Mouse (Mus musculus) spleen, embryonic (tissue): ENCODE measurements at regions not wholly inside any gene's neighbourhood (a gene's known extent, or its start where the extent isn't known, plus 50 kb on each side); places are given as distances from the start of the nearest gene placed in this dataset.

Experiments
- CTCF ChIA-PET: fragments of 350-600 bp; sonication (Branson Sonifier 250); formaldehyde crosslinking; loops from one replicate; lab custom pipeline; 2022; lab: Charles Lee

DNA sequence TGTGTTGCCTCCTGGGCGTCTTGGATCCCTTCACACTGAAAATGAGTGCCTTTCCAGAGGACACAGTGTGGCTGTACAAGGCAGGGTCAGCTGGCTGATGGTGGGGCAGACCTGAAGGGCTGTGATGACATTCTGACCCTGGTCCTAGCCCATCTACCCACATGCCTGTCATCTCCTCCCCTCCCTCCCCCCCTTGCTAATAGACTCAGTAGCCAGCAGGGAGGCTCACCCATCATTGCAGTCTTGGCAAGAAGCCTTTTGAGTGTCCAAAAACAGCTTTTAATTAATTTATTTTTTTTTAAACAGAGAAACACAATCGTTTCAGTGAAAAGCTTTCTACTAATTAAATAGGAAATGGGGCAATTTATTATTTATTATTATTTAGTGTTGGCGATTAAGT lies 67.0 kb upstream of the Ssx2ip start:
- CTCF ChIA-PET = interaction anchor here (0.6 to 1.1 kb wide), 3 partner anchors 9 to 103 kb away, joined by 3 to 4 read pairs (median 3); no protein-coding TSS in a partner anchor

DNA sequence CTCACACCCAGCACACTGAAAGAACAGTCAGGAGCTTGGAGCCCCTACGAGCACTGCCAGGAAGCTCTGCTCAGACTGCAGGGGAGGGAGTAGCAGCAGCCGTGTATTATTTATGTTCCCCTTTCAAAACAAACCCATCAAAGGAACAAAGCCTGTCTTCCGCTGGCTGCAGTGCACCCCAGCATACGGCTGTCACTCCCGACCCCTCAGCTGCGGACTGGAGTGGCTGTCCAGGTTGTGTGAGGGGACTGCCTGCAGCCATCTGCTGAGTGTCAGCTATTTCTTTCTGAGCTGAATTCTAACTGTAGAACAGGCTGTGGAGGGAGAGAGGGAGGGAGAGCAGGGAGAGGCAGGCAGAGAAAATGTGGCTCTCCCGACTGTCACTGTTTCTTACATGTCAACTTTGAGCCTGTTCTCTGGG lies 66.6 kb upstream of the Ssx2ip start:
- CTCF ChIA-PET = interaction anchor here (1.1 kb wide), 1 partner anchor 9 kb away, joined by 4 read pairs; no protein-coding TSS in a partner anchor

DNA sequence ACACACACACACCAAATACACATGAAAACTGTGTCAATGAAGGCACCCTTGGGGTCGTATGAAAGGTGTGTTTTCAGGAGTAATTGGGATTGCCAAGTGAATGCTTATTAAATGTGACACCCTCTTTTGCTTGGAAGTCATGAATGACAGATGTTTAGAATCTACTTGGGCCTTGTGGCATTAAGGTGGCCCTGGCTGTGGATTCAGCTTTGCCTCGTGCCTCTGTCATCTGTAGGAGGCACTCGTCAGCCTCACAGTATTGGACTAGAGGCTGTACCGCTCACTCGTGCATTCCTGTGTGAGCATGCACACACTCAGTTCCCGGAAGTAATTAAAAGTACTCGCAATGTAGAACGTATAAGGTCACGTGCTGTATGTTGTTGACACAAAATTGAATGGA lies 66.0 kb upstream of the Ssx2ip start:
- CTCF ChIA-PET = no interaction called here

DNA sequence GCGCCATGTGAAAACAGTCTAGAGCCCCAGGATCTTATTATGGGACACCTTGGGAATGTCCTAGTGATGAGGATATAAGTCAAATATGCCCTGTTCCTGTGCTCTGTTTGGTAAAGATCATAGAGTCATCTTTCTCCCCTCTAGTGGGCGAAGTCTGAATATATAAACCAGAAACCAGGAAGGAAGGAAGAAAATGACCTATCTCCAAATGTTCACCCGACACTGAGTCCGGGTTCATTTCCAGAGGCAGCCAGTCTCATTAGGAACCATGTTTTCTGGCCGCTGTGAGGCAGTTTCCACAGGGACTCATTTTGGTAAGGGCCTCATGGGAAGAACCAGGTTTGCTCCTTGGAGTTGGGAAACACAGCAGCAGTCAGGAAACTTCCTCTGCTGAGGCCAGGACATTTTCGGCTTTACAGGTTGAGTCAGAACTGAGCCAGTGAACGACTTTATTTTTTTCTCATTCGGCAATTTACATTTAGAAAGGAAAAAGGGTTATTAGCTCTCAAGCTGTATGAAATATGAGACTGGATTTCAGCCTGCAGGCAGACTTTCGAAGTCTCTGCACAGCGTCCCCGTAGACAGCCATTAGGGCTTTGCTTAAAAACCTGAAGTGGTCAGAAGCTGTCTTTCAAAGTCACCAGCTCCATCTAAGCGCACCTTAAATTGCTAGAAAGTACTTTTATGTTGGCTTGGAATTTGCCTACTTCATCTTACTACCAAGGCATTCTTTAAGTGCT lies 64.0 kb upstream of the Ssx2ip start:
- CTCF ChIA-PET = interaction anchor here (0.7 kb wide), 1 partner anchor 15 kb away, joined by 6 read pairs; no protein-coding TSS in a partner anchor

DNA sequence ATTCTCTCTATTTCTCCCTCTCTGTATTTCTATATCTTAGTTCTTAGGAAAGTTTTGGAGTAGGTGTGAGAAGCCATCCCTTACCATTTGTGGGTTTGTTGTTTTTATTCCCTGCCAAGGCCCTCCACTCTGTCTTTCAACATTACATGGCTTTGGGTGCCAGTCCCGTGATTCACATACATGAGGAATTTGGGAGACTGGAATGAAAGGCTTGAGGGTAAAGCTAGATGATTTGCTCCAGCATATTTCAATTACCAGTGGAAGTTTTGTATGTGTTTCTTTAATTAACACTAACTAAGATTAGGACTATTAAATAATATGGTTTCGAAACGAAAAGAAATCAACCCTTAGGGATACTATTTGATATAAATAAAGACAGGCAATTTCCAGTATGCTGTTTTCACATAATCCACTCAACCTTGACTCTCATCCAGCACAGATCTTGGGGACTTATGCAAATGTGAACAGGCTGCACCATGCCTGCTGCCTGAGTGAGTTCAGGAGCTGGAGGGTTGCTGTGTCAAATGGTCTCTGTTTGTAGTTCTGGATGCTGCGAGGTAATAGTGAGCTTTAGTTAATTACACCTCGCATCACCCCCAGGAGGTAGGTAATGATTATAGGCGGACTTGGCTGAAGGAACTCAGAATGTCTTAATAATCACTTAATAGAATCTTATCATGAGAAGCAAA lies 62.6 kb upstream of the Ssx2ip start:
- CTCF ChIA-PET = no interaction called here

DNA sequence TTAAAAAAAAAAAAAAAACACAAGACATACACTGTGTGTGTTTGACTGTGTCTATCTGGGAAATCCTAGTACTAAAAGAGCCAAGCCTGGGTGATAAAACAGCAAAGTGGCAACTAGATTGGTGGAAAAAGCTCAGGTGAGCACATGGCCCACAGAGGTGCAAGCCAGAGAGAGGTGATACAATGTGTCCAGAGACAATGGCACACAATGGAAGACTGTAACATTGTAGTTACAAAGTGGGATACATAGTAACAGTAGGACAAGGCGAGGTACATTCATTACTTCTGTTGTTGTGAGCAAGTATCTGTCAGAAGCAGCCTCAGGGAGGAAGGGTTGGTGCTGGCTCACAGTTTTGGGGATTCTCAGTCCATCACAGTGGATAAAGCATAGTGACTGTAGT lies 61.7 kb upstream of the Ssx2ip start:
- CTCF ChIA-PET = interaction anchor here (0.7 kb wide), 1 partner anchor 29 kb away, joined by 5 read pairs; no protein-coding TSS in a partner anchor

DNA sequence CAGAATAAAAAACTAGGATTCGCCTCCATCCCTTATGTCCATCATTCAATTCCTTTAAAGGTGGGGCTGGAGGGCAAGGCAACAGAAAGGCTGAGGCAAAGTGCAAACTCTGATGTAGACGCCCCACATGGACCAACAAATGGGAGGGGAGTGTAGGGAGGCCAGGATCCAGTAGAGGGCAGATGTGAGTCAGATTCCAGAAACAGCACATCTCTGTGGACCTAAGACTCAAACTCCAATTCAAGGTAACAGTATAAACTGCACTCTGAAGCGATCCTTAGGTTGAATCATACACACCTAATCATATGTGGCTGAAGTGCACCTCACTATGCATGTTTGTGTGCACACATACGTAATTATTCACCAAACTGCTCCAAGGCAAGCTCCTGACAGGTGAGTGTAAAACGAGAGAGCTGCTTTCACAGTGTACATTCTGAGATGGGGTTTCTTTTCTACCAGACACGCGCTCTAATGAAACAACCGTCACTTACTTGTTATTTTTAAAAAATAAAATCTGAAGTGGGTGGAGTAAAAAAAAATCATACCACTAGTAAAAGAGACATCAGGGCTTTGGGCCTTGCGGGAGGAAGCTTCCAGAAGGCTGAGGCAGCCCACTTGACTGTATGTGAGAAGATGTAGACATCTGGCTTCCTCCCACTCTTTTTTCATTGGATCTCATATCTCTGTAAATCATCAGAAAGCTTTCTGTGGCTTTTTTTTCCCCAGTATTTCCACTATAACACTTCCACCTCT lies 60.6 kb upstream of the Ssx2ip start:
- CTCF ChIA-PET = no interaction called here

DNA sequence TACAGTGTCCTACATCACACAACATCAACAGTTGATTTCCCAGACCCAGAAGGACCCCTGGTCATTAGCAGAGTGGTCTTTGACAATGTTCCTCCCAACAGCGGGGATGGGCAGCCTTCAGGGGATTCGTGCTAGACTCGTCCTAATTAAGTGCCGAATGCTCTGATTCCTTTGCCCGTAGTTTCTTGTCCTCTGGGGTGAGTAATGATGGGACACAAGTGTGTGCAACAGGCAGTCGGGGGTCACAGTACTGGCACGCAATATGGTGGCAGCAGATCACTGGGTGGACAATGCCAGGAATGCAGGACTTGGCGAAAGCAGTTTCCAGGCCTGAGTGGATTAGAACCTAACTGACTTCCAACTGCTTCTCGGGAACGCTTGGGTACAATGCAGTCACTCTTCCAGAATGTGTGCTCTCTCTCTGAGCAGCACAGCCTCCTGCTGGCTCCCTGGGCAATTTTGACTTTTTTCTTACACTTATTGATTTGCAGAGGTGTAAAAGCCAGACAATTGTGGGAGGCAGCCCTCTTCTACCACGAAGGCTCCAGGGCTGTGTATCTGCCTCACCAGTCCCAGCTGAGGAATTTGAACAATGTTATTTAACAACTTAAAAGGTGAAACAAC lies 59.9 kb upstream of the Ssx2ip start:
- CTCF ChIA-PET = interaction anchor here (0.6 kb wide), 2 partner anchors 189 to 602 kb away, joined by 3 to 4 read pairs; no protein-coding TSS in a partner anchor

DNA sequence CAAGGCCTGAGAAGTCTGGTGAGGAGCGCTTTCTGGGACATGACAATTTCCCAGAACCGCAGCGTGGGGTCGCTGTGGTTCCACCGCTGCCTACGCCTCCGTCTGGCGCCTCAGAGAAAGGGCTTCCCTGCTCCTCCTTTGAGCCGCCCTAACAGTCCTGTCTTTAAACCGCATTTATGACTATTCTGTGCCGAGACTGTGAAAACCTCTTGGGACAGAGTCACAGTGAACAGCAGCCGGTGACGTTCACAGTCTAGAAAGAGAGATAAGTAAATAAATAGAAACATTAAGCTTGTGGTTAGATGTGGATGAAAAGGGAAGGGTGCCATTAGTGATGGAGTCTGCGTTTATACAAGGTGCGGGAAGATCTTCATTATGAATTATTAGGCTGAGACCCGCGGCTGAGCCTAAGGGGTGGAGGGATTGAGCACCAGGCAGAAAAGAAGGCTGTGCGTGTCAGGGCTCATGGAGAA lies 59.1 kb upstream of the Ssx2ip start:
- CTCF ChIA-PET = interaction anchor here (0.6 to 0.7 kb wide), 2 partner anchors 181 to 601 kb away, joined by 4 read pairs; no protein-coding TSS in a partner anchor

DNA sequence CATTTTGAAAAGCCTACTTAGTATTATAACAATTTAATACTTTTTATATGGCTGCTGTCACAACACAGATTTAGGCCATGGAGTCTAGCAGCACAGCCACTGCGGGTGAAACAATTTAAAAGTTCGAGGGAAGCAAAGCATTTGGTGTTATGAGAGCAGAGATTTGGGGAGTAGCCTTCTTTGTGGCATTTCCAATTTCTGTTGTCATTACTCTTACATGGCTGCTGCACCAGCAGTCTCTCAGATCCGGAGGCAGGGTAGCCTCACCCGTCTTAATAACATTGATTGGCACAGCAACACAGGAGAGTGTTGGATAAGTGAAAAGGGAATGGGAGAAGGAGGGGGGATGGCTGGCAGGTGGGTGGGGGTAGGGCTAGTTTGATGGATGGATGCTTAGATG lies 58.5 kb upstream of the Ssx2ip start:
- CTCF ChIA-PET = interaction anchor here (0.7 kb wide), 1 partner anchor 182 kb away, joined by 4 read pairs; no protein-coding TSS in a partner anchor

DNA sequence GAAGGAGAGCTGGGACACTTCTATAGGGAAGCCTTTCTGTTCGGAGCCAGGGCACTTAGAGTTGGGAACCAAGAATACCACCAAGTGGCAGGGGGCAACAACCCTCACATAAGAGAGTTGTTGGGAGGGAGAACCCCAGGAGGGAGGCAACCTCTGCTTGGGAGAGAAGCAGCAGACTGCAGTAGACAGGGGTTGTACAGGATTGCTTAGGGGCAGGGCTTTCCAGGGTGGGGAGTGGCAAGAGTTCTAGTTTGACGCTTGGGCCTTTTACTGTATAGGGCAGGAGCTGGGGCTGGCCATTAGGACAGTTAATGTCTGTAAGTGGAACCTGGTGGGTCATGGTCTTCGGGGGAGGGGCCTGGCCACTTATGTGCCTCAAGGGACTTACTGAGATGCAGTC lies 57.1 kb upstream of the Ssx2ip start:
- CTCF ChIA-PET = interaction anchor here (0.9 kb wide), 1 partner anchor 16 kb away, joined by 3 read pairs; no protein-coding TSS in a partner anchor

DNA sequence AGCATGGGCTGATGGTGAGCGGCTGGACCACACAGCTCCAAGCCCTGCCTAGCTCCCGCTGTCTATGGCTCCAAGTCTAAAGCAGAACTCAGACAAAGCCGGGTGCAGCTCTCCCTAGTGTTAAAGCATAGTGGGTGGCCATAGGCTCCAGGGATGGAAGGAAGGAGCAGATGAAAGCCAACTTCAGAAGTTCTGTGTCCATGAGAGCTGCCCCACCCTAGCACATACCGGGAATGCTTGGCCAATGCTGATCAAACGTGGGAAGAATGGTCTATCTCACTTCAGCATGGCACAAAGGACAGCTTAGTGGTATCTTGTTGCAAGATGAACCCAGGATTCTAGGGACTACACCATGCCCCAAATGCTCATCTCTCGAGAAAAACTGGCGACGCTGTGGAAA lies 55.5 kb upstream of the Ssx2ip start:
- CTCF ChIA-PET = no interaction called here

DNA sequence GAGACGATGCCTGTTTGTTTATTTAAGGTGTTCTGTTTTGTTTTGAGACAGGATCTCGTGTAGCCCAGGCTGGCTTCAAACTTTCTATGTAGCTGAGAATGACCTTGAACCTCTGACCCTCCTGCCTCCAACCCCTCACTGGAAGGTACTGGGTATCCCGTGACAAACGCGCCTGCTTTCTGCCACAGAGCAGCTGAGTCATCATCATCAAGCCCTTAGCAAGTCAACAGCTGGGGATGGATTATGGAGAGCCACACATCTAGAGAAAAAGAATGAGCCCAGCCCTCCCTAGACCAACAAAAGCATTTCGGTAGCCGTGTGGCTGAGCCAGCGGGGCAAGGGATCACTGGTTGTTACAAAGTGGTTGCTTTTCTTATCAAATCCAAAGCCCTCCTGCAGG lies 55.0 kb upstream of the Ssx2ip start:
- CTCF ChIA-PET = no interaction called here

DNA sequence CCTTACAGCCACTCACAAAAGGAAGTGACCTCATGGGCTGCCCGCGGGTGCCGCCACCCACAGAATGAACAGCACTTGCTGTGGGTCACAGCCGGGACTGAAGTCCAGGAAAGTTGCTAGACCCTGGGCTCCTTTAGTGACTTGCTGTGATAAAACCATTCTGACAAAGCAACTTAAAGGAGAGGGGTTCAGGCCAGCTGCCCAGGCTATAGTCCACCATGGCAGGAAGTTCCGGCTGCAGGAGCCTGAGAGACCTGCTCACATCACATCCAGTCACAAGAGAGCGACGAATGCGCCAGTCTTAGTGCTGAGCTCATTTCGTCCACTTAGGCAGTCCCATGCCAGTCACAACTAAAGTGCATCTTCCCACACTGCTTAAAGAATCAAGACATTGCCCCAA lies 54.3 kb upstream of the Ssx2ip start:
- CTCF ChIA-PET = interaction anchor here (0.6 kb wide), 1 partner anchor 562 kb away, joined by 6 read pairs; no protein-coding TSS in a partner anchor

DNA sequence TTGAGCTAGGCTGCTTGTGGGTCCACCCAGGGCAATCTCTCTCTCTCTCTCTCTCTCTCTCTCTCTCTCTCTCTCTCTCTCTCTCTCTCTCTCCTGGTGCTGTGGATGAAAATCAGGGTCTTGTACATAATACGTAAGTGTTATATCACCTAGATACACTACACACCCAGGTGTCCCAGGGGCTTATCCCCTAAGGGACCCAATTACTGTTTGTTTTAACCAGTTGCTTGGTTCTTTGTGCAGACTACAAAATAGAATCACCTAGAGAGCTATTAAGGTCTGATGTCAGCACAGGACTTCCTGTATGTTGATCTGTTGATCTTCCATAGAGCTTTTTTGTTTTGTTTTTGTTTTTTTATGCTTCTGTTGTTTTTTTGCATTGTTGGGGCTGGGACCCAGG lies 53.0 kb upstream of the Ssx2ip start:
- CTCF ChIA-PET = interaction anchor here (0.5 to 1.5 kb wide), 3 partner anchors 14 to 165 kb away, joined by 3 to 5 read pairs (median 3); no protein-coding TSS in a partner anchor

DNA sequence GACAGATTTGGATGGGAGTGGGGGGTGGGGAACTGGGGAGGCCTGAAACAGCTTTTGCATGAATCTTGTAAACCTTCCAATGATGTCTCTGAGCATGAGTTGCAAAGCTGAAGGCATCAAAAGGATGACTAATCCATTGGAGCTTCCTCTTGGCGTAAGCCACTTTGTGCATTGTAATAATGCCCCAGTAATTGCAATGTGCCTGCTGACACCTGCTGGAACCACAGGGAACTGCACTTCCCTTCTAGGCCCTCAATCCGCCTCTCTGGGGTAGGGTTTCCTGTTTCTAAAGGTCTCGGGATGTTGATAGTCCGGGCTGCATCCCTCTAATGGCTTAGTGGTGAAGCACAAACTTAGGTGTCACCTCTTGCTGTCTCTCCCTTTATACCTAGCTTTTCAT lies 52.3 kb upstream of the Ssx2ip start:
- CTCF ChIA-PET = interaction anchor here (0.5 to 1.5 kb wide), 3 partner anchors 165 to 410 kb away, joined by 3 to 5 read pairs (median 3); no protein-coding TSS in a partner anchor

DNA sequence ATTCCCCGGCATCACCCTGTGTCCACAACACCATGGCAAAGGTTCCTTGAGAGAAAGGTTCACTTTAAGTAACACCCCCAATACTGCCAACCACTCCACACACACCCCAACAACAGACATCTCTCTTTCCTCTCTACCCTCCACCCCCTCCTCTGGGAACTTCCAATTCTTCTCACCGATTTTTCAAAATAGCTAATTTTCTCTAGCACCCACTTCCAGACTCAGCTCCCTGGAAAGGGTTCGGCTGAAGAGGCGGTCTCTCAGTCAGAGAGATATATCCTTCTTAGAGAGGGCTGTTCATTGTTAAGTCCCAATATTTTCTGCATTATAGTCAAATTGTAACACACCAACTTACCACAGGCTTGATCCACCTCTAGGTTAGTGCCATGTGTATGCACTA lies 50.5 kb upstream of the Ssx2ip start:
- CTCF ChIA-PET = interaction anchor here (0.7 kb wide), 1 partner anchor 192 kb away, joined by 3 read pairs; no protein-coding TSS in a partner anchor
